Mouse (Mus musculus) lung, postnatal 0 days (tissue): Measurements from ENCODE around the gene Mycbpap. TPM values are rescaled to one million over a fixed set of nuclear protein-coding genes. Genes with fewer than 3 reads are reported as not detected.

ENCODE experiments used
- ATAC-seq: fragments of 200-750 bp; cut with Nextera tagmentation; 2 replicates; pipeline ENCODE4 v1.8.0; 2017; ENCODE audit warnings: moderate library complexity
- DNase-seq: peaks from one replicate; pipeline ENCODE4 v3.0.0-alpha.2; 2016; ENCODE audit warnings: low spot score
- H3K27ac ChIP-seq: fragments of 300-500 bp; sonication (generic); 2 replicates; pipeline ENCODE4 v1.5.1; 2014; ENCODE audit warnings: antibody characterized with exemption, mild to moderate bottlenecking, low read length, mixed read lengths
- H3K27me3 ChIP-seq: fragments of 300-500 bp; sonication (generic); replicated peaks from 2 replicates; pipeline ENCODE4 v1.6.1; 2014; ENCODE audit warnings: low read length, mixed read lengths; ENCODE audit not compliant: insufficient read depth
- H3K36me3 ChIP-seq: fragments of 300-500 bp; sonication (generic); 2 replicates; pipeline ENCODE4 v1.6.1; 2014; ENCODE audit warnings: low read length, mixed read lengths; ENCODE audit not compliant: insufficient read depth
- H3K4me1 ChIP-seq: fragments of 300-500 bp; sonication (generic); 2 replicates; pipeline ENCODE4 v1.6.1; 2014; ENCODE audit warnings: antibody characterized with exemption, low read depth, low read length, mixed read lengths; ENCODE audit not compliant: insufficient read depth
- H3K4me2 ChIP-seq: fragments of 300-500 bp; sonication (generic); replicated peaks from 2 replicates; pipeline ENCODE4 v1.6.1; 2014; ENCODE audit warnings: low read depth, mild to moderate bottlenecking, low read length, moderate library complexity, mixed read lengths
- H3K4me3 ChIP-seq: fragments of 300-500 bp; sonication (generic); 2 replicates; pipeline ENCODE4 v1.5.1; 2014; ENCODE audit warnings: low read depth, low read length
- H3K9ac ChIP-seq: fragments of 300-500 bp; sonication (generic); replicated peaks from 2 replicates; pipeline ENCODE4 v1.6.1; 2014; ENCODE audit warnings: low read depth, mild to moderate bottlenecking
- H3K9me3 ChIP-seq: fragments of 300-500 bp; sonication (generic); 2 replicates; pipeline ENCODE4 v1.6.1; 2016; ENCODE audit warnings: low read length, mixed read lengths
- CTCF ChIP-seq: IDR thresholded peaks from 2 replicates; pipeline ENCODE4 v1.5.1; 2016; ENCODE audit warnings: antibody characterized with exemption, mild to moderate bottlenecking
- EP300 ChIP-seq: IDR thresholded peaks from 2 replicates; pipeline ENCODE4 v1.6.1; 2016; ENCODE audit warnings: antibody characterized with exemption, mild to moderate bottlenecking, control low read depth
- WGBS: fragments of 180-500 bp; shearing (Covaris S2); extraction: QIAGEN DNeasy Blood & Tissue Kit; methylation state at CpG from one replicate; pipeline ENCODE4 v1.1.7; 2014; 5-methylcytosine and 5-hydroxymethylcytosine counted together
- polyA plus RNA-seq: library from polyadenylated mRNA; unstranded; fragments of >200 nt; fragmentation: Nextera tagmentation; extraction: Ambion mirVana; gene quantifications from 2 replicates; pipeline ENCODE4 v1.2.1, GENCODE M21; 2015

The Mycbpap gene
- polyA plus RNA-seq, 1 experiment from 2014 or later = 3.1 TPM

DNA sequence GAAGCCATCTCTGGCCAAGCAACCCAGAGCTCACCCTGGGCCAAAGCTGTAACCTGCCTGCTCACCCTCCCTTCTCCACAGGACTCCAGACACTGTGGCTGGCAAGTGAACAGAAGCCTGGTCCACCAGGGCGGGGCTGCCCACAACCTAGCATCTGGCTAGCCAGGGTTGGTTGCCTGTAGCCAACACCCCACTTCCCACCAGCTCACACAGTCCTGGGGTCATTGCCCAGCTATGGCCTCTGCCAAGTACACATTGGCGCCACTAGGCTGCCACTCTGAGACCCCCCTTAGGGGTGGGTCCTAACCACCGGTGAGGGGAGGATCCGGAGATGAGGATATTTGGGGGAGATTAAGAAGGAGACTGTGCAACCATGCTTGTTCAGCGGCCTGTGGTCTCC lies 42.3 kb upstream of the Mycbpap start:
- Histone ChIP-seq H3K36me3 (no peaks in the 10 kb centered on the region), H3K4me2 (peak overlapping the region; percentile 55), H3K27ac (no peak overlapping the region), H3K4me3 (no peak overlapping the region), H3K4me1 (peaks cover 12% of the 10 kb centered on the region; the same call in 1 of the 2 replicates), H3K9me3 (no peaks in the 10 kb centered on the region), H3K27me3 (no peaks in the 10 kb centered on the region), H3K9ac (no peak overlapping the region)
- peak; percentile 14; the same call in 1 of the 2 replicates for ATAC-seq
- WGBS = 50% methylated on average over 5 of the region's 5 CpGs
- no peak for TF ChIP-seq CTCF
- TF ChIP-seq EP300 = no peak
- no peak for DNase-seq

- Histone ChIP-seq H3K4me3 (no peak overlapping the region), H3K9ac (no peak overlapping the region), H3K27me3 (no peaks in the 10 kb centered on the region), H3K4me1 (peaks cover 12% of the 10 kb centered on the region; the same call in 1 of the 2 replicates), H3K27ac (no peak overlapping the region), H3K9me3 (no peaks in the 10 kb centered on the region), H3K4me2 (no peak overlapping the region), H3K36me3 (no peaks in the 10 kb centered on the region)
- DNase-seq (no peak), ATAC-seq (no peak)
- TF ChIP-seq EP300 = no peak
- TF ChIP-seq CTCF = no peak
- WGBS = 90% methylated on average over 5 of the region's 5 CpGs
These were observed 41.8 kb upstream of the Mycbpap start for GRCm38 (mm10) chr11:94563383-94563782.

DNA sequence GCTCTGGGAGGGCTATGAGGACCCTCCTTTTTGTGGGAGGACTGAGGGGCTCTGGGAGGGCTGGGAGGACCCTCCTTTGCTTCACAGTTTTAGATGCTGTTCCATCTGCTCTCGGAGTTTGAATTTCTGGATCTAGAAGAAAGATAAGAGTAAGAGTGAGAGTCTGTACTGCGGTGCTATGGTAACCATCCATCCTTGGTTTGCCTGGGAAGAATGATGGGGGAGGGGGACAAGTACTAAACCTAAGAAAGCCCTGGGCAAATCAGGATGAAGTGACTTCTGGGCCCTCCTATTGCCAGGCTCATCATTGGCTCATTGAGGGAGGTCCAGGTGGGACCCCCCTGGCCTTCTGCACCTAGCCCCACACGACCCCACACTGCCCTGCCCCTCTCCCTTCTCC lies 36.7 kb upstream of the Mycbpap start:
- Histone ChIP-seq H3K27me3 (no peaks in the 10 kb centered on the region), H3K4me1 (no peaks in the 10 kb centered on the region), H3K9me3 (no peaks in the 10 kb centered on the region), H3K4me3 (no peak overlapping the region), H3K4me2 (no peak overlapping the region), H3K36me3 (no peaks in the 10 kb centered on the region), H3K9ac (no peak overlapping the region), H3K27ac (no peak overlapping the region)
- TF ChIP-seq EP300 = no peak
- no peak for TF ChIP-seq CTCF
- 43% methylated on average over 3 of the region's 3 CpGs for WGBS
- DNase-seq (no peak), ATAC-seq (no peak)

GRCm38 (mm10) chr11:94550442-94550744 lies 28.9 kb upstream of the Mycbpap start:
- H3K27ac ChIP-seq = no peak overlapping the region
- no peaks in the 10 kb centered on the region for H3K36me3 ChIP-seq
- H3K4me1 ChIP-seq = no peaks in the 10 kb centered on the region; the same call in 1 of the 2 replicates
- no peak for DNase-seq
- H3K9ac ChIP-seq = no peak overlapping the region
- H3K4me2 ChIP-seq = no peak overlapping the region
- H3K9me3 ChIP-seq = no peaks in the 10 kb centered on the region
- H3K4me3 ChIP-seq = no peak overlapping the region
- TF ChIP-seq EP300 (no peak), CTCF (no peak)
- no peaks in the 10 kb centered on the region for H3K27me3 ChIP-seq
- 62% methylated on average over 5 of the region's 5 CpGs for WGBS
- no peak for ATAC-seq

DNA sequence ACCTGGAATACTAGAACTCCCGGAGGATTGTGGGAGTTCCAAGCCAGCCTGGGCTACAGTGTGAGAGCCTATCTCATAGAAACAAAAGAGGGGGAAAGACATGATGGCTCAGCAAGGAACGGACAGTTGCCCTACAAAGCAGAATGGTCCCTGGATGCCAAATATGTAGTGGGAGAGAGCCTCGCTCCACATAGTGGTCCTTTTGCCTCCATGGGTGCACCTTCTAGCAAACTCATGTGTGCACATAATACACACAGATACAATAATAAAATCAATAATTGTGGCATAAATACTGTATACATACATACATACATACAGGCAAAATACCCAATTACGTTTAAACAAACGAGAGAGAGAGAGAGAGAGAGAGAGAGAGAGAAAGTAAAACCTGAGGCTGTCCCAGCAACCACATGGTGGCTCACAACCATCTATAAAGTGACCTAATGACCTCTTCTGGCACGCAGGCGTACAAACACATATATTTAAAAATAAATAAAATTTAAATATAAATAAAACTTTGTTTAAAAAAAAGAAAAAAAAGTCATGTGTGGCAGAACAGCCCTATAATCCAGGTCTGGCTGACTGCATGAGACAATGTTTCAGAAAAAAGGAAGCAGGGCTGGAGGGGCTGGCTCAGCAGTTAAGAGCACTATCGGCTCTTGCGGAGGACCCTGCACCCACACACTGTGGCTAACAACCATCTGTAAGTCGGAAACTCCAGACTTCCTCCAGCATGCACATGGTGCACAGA lies 28.3 kb upstream of the Mycbpap start:
- TF ChIP-seq EP300 (no peak), CTCF (no peak)
- ATAC-seq (no peak), DNase-seq (no peak)

DNA sequence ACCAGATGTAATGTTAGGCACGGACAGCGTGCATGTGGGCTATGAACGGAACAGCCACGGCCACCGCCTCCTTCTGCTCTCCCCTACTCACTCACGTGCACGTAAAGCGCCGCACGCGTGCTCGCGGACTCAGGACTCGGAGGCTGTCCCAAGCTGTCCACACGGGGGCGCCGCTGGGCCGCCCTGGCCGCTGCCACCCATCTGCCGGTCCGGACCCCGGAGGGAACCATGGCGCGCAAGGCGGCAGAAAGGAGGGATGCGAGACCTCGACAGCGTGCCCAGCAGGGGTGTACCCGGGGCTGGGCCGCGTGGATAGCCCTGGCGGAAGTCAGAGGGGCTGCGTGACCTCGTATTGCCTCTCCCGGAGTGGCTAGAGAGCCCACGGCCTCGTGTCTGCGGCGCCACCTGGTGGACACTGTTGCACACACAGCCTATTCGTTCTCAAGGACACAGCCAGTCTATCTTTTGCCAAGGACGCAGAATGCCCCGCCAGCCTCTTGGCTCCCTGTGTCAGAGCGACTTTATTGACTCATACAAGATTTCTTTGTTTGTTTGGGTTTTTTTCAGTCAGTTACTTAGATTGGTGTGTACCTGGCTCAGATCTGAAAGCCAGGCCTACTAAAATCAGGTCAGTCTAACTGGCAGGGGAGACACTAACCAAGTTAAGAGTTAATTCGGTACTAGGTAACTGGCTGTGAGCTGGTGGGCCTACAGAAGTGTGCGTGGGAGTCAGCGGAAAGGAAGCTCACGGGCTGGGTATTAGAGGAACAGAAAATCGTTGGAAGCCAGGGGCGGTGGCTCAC lies 27.5 kb upstream of the Mycbpap start, which contains the start of gene Rsad1:
Gene Rsad1 (minus strand): TSS at position 368 of the 803 bp plus-strand sequence.
- DNase-seq = peak; percentile 95

More for the DNA sequence above, 28.3 kb upstream of the Mycbpap start:
- Histone ChIP-seq H3K27me3 (no peaks in the 10 kb centered on the region), H3K4me3 (no peak overlapping the region), H3K9me3 (no peaks in the 10 kb centered on the region), H3K27ac (no peak overlapping the region), H3K36me3 (no peaks in the 10 kb centered on the region), H3K4me1 (no peaks in the 10 kb centered on the region; the same call in 1 of the 2 replicates), H3K4me2 (no peak overlapping the region), H3K9ac (no peak overlapping the region)
- 55% methylated on average over 10 of the region's 10 CpGs for WGBS

More for the DNA sequence above, 27.5 kb upstream of the Mycbpap start, which contains the start of gene Rsad1:
- peak within 1 kb of the TSS; percentile 27; the same call in 1 of the 2 replicates for H3K9ac ChIP-seq
- H3K4me3 ChIP-seq = peak within 1 kb of the TSS; percentile 45
- 5% methylated on average over 49 of the region's 49 CpGs for WGBS
- no peaks in the 10 kb centered on the region; the same call in 1 of the 2 replicates for H3K4me1 ChIP-seq
- peak within 1 kb of the TSS; percentile 62 for H3K27ac ChIP-seq
- H3K36me3 ChIP-seq = no peaks in the 10 kb centered on the region
- no peaks in the 10 kb centered on the region for H3K9me3 ChIP-seq
- ATAC-seq = peak; percentile 92
- no peaks in the 10 kb centered on the region for H3K27me3 ChIP-seq
- peak within 1 kb of the TSS; percentile 81 for H3K4me2 ChIP-seq
- no peak for TF ChIP-seq EP300
- peak; percentile 91 for TF ChIP-seq CTCF
